Mouse (Mus musculus): Measurements from ENCODE around the gene Gm8159. TPM values are rescaled to one million over a fixed set of nuclear protein-coding genes. Genes with fewer than 3 reads are reported as not detected.
"Not testable (repeated sequence)": the region's sequence is repeated elsewhere in the genome, so short reads cannot be mapped to it uniquely, and the experiment has no call there.

Gene Gm8159
- polyA plus RNA-seq (2015; fragmentation: Nextera tagmentation; extraction: Ambion mirVana) = 0.27 TPM in 1 of 2 replicates, not detected in the other

DNA sequence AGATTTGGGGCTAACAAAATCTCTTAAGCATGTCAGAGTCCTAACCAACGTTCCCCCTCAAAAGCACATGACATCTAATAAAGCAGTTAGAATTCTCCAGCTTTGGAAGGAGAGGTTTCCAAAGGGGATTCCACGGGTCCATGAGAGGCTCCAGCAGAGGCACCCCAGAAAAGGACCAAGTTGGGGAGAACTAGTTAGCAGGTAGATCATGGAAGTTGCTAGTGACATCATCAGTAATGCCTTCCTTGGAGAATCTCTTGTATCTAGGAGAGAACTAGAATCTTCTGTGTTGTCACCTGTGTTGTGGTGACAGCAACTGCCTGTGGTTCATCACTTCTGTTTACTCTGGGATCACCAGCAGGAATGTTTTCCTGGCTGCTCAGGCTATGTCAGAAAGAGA lies at the start of gene Gm8159:
Gene Gm8159, plus strand, starts transcription at position 301 of the 400 bp plus-strand sequence.
- not testable (repeated sequence) for H3K9me3 ChIP-seq (replicated peaks); ATAC-seq (ENCODE audit: low FRiP score); H3K4me3 ChIP-seq (replicated peaks); H3K36me3 ChIP-seq; H3K4me1 ChIP-seq; H3K27me3 ChIP-seq (replicated peaks); H3K27ac ChIP-seq (replicated peaks); H3K9ac ChIP-seq (replicated peaks); H3K4me2 ChIP-seq
- WGBS = no CpG with 5 or more reads among the region's 2 CpGs

DNA sequence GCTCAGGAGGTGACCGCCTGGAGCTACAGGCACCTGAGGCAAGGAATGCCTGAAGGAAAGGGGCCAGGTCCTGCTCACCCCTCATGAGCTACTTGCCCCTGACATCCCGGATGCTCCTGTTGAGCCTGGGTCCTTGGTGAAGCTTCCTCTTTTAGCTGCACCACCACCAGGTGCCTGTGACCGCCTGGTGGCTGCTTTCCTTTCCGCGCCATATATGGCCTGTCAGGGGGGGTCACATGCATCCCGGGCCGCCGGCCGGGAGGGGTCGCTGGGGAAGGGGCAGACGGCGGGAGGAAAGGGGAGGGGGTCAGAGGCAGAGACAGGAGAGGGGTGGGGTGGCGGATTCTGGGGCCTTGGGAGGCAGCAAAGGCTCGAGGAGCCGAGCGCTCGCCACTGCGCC lies 17.2 kb downstream of the Gm8159 start:
- H3K4me1 ChIP-seq; H3K27me3 ChIP-seq (replicated peaks); H3K36me3 ChIP-seq; H3K9me3 ChIP-seq (replicated peaks); ATAC-seq (ENCODE audit: low FRiP score); H3K27ac ChIP-seq (replicated peaks); H3K9ac ChIP-seq (replicated peaks): not testable (repeated sequence)
- peak overlapping the region; percentile 64 for H3K4me2 ChIP-seq
- 4% methylated on average over 15 of the region's 18 CpGs for WGBS
- H3K4me3 ChIP-seq (replicated peaks) = peak overlapping the region; percentile 38

DNA sequence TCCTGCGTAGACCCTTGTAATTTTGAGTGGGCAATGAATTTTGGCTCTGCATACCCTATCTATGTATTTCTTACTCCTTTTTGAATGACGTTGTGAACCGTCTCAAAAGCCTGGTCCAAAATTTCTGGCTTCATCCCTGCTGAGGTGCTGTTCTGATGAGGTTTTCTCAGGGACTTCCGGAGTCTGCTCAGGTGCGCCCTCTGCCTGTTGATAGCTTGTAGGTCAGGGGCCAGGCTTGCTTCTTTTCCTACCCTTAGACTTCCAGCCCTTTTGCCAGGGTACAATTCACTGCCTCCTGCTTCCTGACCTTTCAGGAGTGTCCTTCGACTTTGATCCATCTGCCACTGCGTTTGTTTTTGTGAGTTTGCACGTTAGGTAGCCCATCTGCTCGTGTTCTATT lies 18.2 kb downstream of the Gm8159 start:
- peak overlapping the region; percentile 64 for H3K4me2 ChIP-seq
- H3K9me3 ChIP-seq (replicated peaks); ATAC-seq (ENCODE audit: low FRiP score); H3K4me3 ChIP-seq (replicated peaks); H3K4me1 ChIP-seq; H3K27me3 ChIP-seq (replicated peaks); H3K36me3 ChIP-seq; H3K9ac ChIP-seq (replicated peaks); H3K27ac ChIP-seq (replicated peaks): not testable (repeated sequence)
- WGBS = 0% methylated on average over 4 of the region's 9 CpGs

DNA sequence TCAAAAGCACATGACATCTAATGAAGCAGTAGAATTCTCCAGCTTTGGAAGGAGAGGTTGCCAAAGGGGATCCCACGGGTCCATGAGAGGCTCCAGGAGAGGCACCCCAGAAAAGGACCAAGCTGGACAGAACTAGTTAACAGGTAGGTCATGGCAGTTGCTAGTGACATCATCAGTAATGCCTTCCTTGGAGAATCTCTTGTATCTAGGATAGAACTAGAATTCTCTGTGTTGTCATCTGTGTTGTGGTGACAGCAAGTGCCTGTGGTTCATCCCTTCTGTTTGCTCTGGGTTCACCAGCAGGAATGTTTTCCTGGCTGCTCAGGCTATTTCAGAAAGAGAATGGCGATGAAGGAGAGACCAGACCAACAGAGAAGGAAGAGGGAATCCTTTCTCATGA lies 31.7 kb downstream of the Gm8159 start, which contains the start of gene Gm3239:
Gene Gm3239, plus strand, starts transcription at position 301 of the 400 bp plus-strand sequence.
- H3K4me3 ChIP-seq (replicated peaks); H3K9ac ChIP-seq (replicated peaks); H3K9me3 ChIP-seq (replicated peaks); H3K27ac ChIP-seq (replicated peaks); ATAC-seq (ENCODE audit: low FRiP score); H3K27me3 ChIP-seq (replicated peaks); H3K4me2 ChIP-seq; H3K36me3 ChIP-seq; H3K4me1 ChIP-seq: not testable (repeated sequence)
- WGBS = no CpG with 5 or more reads among the region's 2 CpGs

Other genes with a start within 250 kb of the Gm8159 start
- gene Gm3159, start 234.8 kb upstream of the Gm8159 start, polyA plus RNA-seq (2015; fragmentation: Nextera tagmentation; extraction: Ambion mirVana) = not detected in 2 replicates
- 5.4 and 6.0 TPM in 2 replicates for gene Gm3164, start 216.9 kb upstream of the Gm8159 start, polyA plus RNA-seq (2015; fragmentation: Nextera tagmentation; extraction: Ambion mirVana)
- 0.83 and 2.3 TPM in 2 replicates for gene Gm3173, start 201.4 kb upstream of the Gm8159 start, polyA plus RNA-seq (2015; fragmentation: Nextera tagmentation; extraction: Ambion mirVana)
- gene Gm3182, start 150.6 kb upstream of the Gm8159 start, polyA plus RNA-seq (2015; fragmentation: Nextera tagmentation; extraction: Ambion mirVana) = not detected in 2 replicates
- gene Gm3047, start 76.9 kb upstream of the Gm8159 start, polyA plus RNA-seq (2015; fragmentation: Nextera tagmentation; extraction: Ambion mirVana) = not detected in 2 replicates
- gene Gm3239, start 31.8 kb downstream of the Gm8159 start, polyA plus RNA-seq (2015; fragmentation: Nextera tagmentation; extraction: Ambion mirVana) = 0.97 and 1.7 TPM in 2 replicates
- gene Gm7876, start 76.9 kb downstream of the Gm8159 start, polyA plus RNA-seq (2015; fragmentation: Nextera tagmentation; extraction: Ambion mirVana) = not detected in 2 replicates
- 2.6 and 3.1 TPM in 2 replicates for gene Gm3252, start 94.4 kb downstream of the Gm8159 start, polyA plus RNA-seq (2015; fragmentation: Nextera tagmentation; extraction: Ambion mirVana)
- not detected in 2 replicates for gene Gm9602, start 144.0 kb downstream of the Gm8159 start, polyA plus RNA-seq (2015; fragmentation: Nextera tagmentation; extraction: Ambion mirVana)
- gene Gm3269, start 205.8 kb downstream of the Gm8159 start, polyA plus RNA-seq (2015; fragmentation: Nextera tagmentation; extraction: Ambion mirVana) = not detected in 2 replicates
- 2.1 and 4.1 TPM in 2 replicates for gene Gm3264, start 223.2 kb downstream of the Gm8159 start, polyA plus RNA-seq (2015; fragmentation: Nextera tagmentation; extraction: Ambion mirVana)